Mouse (Mus musculus) cerebellum, adult 11 months (tissue): Measurements from ENCODE around the gene Asic2.

Experiments used
- DNase-seq: peaks from one replicate; pipeline ENCODE4 v3.0.0; 2022

The Asic2 gene

DNA sequence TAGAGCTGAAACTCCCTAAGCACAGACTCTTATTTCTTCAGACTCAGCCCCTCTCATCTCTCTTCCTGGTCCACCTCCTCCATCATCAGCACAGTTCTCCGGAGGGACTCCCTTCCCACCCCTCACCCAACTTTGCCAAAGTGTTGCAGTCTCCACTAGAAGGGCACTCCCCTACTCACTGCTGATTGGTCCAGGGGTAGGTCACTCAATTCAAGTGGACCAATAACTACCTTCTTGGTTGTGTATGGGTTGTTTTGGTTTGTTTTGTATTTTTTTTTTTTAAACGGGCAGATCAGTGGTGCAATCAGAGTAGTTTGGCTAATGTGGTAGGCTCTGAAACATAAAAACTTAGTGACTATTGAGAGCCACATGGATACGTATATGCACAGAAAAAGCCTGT is 1002.2 kb downstream of the Asic2 start:
- no peak for DNase-seq

DNA sequence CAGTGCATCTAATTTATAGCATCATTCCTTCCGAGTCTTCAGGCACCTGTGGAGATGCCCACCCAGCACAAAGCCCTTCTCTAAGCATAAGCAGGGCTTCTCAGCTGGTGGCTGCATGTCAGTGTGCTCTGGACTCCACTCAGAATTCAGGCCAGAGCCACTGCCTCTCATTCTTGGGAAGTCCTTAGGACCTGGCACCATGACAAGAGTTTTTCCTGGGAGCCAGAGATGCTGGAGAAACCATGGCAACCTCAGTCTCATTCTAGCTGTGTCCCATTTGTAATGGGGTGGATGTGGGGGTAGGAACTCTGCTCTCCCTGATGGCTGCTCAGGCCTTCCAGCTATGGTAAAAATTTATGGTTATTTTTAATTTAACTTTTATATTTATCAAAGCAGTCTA is 1006.9 kb downstream of the Asic2 start:
- DNase-seq, result peak; percentile 18

DNA sequence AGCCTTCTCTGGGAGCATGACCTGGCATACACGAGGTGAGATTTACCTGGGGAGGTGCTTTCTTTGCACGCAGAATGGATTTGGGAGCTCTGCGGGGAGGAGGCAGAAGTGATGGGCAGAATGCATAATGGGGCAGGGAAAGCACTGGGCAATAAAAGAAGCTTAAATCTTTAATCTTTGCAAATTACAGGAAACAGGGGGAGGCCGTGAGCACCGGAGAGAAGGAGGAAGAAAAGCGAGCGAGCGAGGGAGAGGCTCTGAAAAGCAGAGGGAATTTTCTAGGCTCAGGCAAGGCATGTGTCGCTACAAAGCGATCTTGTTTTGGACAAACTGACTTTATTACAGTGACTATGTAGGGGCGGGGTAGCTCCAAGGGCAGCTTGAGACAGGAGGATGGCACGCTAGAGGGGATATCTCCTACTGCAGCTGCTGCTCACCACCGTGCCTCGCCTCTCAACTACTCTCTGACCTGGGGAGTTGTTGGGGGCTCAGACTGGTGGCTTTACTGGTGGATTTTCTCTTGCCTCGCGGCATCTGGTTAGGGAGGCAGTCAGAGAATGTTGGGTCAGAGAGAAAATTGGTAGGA is 1010.1 kb downstream of the Asic2 start:
- DNase-seq, result no peak

DNA sequence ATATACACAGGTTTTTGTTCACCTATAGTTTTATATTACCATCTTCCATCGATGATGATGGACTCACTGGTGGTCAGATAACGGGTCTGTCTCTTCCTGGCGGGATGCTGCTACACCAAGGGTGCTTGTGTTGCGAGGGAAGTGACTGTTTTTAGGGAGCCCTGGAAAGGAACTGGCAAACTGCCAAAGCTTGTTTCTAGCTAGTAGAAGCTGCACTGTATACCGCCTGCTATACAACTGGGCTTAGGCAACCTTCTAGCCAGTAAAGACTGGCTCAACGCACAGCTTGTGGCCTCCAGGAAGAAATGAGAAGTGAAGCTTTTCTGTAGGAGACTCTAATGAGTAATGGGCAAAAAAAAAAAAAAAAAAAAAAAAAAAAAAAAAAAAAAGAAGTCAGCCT is 1012.3 kb downstream of the Asic2 start:
- DNase-seq, result no peak

DNA sequence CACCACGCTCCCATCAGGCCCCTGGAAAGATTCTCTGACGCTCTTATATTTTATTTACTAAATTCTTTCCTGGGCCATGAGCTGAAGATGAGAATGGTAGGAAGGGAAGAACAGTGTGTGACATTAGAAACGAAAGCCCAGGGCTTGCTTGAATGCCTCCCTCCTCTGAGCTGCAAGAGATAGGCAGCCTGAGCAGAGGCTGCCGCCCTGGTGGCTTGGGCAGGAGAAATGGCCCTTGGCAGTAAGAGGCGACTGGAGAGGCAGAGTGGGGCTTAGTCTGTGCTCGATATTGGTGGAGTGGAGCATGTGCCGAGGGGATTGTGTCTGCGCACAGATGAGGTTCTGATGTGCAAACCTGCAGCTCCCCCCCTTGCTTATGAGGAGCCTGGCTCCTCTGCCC is 1014.1 kb downstream of the Asic2 start:
- no peak for DNase-seq

DNA sequence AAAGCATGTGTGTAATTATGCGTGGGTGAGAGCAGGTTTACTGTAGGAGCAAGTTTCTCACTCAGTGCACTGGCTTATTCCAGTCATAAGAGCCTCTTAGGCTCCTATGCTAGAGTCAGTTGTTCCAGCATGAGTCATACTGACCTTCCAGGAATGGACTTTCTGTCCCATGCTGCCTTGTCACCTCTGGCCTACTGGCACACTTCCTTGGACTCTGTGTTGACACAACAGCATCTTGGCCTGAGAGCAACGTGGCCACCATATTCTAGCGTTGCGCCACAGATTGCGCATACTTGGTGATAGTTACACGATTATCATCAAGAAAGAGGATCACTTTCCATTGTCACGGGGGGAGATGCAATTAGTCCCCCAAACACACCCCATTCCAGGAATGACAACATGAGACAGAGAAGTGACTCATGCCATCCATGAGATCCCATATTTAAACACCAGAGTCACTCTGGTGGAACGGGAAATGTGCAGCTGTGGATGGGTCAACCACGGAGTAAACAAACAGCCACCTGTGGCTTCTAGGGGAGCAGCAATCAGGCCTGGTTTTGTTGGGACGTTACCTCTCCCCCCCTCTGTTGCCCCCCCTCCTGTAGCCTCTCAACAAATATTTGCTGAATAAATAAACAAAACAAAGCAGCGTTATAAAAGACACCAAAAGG is 1019.1 kb downstream of the Asic2 start:
- no peak for DNase-seq

DNA sequence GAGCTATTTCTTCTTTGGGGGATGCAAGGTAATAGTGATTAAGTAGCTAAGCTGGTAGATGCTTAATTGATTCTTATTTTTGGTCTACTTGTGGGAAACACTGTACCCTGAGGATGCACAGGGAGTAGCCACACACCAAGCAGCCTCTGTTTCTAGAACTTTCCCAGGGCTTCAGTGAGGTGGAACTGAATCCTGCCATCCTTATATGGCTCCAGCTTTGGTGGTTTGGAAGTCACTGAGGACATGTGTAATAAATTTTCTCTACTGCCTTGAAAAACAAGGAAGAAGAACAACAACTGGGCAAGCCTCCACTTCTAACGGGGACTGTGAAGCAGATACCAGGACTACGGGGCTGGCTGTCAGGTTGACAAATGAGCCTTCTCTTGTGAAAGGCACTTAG is 1020.2 kb downstream of the Asic2 start:
- DNase-seq, result no peak

DNA sequence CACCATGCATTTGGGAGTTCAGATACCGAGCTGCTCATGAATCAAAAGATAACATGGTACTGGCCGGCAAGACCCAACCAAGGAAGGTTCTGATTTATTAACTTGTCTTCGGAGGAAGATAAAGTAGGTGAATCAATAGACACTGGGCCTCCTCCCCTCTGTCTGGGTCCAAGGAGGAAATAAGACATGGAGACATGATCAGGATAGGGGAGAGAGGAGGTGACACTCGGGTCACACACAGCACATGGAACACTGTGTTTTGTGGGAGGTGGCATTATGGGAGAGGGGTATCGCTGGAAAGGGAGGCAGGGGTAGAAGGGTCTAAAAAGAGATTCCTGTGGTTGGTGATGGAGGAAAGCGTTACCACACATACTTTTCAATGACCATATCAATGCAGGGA is 1022.1 kb downstream of the Asic2 start:
- DNase-seq, result no peak

DNA sequence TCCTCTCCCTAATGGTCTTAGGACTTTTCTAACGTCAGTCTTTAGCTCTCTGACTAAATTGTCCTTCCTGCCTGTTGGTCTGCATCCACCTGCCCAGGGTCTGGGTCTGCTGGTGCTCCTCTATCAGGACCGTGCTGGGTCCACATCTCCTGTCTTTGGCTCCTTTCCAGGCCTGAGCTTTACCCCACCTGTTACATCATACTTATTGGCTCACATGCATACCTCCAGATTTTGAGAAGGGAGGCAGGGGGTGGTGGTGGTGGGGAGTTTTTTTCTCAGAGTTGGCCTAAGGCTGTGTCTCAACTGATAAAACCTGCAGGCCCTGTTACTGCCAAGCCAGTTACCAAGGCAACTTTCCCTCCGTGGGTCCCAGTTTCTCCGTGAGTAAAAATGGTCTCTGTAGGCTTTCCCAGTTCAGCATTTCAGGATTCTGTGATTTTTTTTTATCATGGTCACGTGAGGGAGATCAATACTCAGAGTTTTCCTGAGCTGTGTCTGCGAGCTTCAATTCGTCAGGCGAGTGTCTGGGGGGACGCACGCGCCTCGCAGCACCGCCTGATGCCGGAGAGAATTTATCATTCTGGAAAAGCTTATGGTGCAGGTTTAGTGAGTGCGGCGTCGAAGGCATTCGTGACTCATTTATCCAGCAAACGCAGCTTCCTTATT is 1044.8 kb downstream of the Asic2 start:
- no peak for DNase-seq

DNA sequence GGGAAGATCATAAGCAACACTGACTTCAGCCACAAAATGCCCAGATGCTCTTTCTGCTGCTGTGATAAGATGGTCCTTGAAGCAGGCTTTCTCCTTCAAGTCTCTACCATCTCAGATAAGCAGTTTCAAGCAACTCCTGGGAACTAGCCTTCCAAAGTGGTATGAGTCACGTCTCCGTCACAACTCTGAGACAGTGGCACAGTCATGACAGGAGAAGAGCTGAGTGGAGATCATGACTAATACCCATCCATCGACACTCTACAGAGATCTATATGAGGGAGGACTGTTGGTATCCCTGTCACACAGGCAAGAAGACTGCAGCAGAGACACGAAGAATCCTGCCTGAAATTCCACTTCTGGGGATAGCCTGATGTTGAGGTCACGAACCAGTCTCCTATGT is 1049.9 kb downstream of the Asic2 start:
- DNase-seq, result no peak

DNA sequence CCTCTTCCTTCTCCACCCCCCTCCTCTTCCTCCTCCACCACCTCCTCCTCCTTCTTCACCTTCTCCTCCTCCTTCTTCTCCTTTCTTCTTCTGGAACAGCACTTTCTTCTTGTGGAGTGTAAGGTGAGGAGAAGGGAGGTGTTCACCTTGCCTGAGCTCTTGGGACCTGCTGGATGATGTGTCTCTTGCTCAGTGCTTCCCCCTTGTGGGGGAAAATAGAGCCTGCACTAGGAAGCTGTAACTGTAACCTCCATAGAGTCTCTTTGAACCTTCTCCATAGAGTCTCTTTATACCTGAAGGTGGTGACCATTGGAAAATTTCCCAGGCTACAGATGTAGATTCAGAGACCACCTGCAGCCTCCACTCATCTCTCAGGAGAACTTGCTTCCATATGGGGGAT is 1050.6 kb downstream of the Asic2 start:
- DNase-seq, result no peak

DNA sequence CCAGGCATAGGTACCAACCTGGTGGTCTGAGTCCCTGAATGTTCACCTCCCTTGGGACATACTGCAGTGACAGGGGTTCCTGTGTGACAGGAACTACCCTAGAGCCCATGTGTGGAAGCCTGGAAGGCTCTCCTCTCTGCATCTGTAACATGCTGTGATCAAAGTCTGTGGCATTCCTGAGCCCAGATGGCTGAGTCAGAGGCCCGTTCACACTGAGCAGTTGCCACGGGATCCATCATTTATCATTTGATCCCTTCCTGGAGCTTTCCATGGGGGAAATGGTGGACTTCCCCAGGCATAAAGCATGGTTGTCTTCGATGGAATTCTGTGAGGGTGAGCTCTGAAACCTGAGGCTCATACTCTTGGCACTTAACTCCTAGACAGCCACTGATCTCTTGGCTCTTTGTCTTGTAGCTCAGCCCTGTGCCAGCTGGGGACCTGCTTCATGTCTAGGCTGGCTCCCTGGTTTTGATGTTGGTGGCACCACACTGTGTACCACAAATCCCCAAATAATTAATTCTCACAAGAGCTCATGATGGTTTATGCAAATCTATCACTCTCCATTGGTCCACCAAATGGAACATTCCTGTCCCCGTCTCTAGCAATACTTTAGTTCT is 1054.7 kb downstream of the Asic2 start:
- no peak for DNase-seq

DNA sequence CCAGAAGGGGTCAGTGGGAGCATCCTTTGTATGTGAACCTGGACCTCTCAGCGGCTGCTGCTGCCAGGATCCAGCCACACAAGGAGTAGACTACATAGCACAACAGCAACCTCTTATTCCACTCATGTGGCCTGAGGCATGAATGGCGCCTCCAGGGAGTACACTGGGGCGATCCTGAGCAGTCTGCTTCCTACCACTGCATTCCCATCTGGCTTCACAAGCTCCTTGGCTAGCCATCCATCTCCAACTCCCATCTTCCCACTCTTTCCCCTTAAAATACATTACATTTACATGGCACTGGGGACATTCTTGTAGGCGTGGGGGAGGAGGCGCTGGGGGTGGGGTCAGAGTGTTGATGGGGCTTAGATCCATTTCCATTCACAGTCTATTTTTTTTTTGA is 1055.5 kb downstream of the Asic2 start:
- no peak for DNase-seq

DNA sequence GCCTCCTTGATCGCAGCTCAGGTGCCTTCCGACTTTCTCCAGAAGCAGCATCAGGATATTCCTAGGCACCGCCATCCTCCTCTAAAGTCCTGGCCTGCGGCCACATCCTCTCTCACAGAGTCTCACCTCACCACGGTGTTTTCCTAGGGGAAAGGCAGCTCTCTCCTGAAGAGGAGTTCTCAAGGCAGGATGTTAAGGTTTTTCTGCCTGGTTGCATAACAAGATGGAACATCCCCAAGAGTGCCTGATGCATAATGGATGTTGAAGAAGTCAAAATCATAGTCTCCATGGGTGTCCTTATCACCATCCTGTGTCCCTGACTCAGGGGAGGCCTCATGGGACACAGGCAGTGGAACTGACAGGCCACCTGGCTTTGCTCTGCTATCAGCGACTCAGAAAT is 1060.4 kb downstream of the Asic2 start:
- DNase-seq, result no peak

DNA sequence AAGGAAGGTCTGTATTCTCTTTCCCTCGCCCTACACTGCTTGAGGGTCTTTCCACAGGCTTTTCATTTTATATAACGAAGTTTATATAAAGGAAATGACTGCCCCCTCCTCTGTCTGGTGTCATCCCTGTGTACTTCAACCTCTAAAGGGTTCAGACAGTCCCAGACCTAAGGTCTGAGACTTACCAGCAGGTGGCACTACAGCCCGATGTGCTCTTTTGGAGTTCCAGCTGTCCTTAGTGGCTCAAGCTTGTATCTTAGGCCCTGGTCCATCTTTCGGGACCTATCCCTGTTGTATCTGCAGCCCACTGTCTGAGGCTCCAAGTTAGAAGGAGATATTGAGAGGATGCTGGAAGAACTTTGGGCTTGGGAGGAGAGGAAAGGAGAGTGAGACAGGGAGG is 1061.8 kb downstream of the Asic2 start:
- peak; percentile 54 for DNase-seq

DNA sequence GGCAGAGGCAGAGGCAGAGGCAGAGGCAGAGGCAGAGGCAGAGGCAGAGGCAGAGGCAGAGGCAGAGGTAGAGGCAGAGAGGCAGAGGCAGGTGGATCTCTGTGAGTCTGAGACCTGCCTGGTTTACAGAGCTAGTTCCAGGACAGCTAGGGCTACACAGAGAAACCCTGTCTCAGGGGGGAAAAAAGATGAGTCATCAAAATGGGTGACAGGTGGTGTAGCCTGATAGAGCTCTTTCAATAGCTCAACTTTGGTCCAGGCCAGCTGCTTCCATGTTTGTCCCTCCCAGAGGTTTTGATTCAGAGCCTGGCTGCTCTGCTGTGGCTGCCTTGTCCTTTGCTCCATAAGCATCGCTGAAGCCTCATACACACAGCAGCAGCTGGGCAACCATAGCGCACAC is 1063.7 kb downstream of the Asic2 start:
- DNase-seq, result no peak

DNA sequence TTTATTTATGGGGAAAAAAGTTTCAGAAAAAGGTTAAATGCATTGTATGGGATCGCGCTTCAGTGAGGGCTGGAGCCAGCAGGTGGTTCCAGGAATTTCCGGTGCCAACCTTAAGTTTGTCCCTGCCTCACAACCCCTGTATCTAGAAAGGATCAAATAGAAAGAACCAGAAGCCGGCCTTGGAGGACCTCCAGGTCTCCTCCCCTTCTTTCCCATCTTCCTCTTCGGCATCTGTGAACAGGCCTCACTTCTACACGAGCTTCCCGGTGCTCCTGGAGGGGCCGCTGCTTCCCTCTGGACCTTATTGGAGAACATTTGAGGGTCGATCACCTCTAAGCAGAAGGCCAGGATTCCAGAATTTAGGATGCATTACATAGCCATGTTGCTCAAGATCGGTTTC is 1064.8 kb downstream of the Asic2 start:
- DNase-seq, result no peak

DNA sequence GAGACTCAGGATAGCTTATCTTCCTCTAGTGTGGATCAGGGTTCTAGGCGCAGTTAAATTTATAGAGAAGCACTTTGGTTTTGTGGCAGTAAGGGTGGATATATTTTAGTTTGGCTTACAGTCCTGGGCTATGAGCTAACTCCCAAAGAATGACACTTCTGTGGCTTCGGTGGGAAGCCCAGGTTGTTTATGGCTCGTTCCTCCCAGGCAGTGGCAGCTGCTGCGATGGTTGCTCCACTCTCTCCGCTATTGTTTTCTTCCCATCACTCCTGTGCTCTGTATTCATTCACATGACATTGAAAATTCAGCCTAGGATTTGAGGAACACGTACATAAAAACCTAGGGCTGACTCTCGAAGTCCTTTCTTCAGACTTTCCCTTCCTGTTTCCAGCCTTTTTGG is 1065.6 kb downstream of the Asic2 start:
- DNase-seq, result no peak

DNA sequence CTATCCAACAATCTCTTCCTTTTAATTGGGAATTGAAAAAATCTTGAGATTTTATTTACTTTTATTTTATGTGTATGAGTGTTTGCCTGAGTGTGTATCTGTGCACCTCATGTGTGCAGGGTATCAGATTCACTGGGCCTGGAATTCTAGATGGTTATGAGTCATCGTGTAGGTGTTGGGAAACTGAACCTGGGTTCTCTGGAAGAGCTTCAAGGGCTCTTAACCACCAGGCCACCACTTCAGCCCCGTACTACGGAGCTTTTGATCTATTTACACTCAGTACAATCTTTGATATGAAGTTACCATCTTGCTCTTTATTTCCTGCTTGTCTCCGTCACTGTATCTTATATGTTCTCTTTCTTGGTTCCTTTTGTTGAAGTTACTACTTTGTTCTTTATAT is 1067.7 kb downstream of the Asic2 start:
- DNase-seq, result no peak

DNA sequence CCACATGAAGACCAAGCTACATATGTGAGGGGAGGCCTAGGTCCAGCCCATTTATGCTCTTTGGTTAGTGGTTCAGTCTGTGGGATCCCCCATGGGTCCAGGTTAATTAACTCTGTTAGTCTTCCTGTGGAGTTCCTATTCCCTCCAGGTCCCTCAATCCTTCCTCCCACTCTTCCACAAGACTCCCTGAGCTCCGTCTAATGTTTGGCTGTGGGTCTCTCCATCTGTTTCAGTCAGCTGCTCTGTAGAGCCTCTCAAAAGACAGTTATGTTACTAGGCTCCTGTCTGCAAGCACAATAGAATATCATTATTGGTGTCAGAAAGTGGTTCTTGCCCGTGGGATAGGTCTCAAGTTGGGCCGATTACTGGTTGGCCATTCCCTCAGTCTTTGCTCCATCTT is 1072.4 kb downstream of the Asic2 start:
- no peak for DNase-seq

DNA sequence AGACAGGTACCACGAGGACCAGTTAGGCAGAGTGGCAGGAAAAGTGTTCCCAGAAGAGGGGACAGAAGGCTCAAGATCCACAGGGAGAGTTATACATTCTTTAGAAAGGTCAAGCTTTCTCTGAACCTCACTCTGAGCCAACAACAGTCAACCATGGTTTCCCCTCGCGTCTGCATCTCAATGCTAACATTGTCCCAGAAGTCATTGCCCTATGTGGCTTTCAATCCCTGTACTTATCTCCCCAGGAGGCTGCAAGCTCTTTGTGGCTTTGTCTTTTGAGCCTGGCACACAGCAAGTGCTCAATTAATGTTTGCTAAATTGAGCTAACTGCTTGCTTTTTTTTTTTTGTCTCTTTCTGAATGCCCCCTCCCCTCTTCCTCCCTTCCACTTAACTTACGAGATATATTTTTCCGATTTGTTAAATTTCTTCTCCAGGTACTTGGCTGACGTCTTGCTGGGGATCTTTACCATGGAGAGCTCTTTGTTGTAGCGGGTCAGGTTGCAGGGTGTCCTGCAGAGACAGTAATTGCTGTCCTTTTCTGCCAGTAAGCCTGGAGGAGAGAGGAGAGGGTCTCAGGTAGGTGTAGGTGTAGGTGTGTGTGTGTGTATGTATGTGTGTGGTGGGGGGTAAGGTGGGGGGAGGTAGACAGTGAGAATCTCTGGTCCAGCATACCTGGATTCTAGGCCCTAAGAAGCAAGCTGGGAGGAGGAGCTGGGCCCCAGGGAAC is 1078.8 kb downstream of the Asic2 start:
- no peak for DNase-seq

DNA sequence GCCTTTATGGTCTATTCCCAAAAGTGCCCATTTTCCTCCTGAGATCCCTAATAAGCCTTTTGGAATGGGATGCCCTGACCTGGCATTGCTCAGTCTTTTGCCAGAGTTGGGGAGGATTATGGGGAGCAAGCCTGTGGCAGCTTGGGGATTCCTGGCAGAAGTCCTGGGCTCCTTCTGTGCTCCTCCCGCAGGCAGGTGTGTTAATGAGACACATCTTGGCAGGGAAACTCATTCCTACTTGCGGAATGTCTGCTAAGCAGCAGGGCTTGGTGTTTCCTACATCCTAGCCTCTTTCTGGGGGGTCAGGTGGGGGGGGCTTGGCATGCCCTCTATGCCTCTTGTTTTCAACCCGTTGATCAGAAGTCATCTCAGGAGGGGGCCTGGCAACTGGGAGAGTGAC is 1081.2 kb downstream of the Asic2 start:
- peak; percentile 38 for DNase-seq

DNA sequence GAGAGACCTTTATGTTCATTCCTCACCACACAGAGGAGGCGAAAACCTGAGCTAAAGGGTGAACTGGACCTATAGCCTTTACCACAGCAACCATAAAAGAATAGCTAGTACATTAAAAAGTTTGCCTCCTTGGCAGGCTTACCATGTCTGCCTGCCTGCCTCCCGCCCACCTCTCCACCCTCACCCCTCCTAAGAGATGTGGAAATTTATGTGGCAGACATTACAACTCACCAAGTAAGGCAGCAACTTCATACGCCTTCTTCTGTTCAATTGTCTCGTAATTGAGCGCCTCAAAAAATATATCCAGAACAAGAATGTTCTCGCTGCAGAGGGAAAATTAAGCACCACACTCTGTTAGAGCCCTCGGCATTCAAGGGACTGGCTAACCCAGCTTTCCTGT is 1081.9 kb downstream of the Asic2 start:
- no peak for DNase-seq
